Mouse (Mus musculus) bone marrow, adult 2 months (tissue): ENCODE measurements at regions not wholly inside any gene's neighbourhood (a gene's known extent, or its start where the extent isn't known, plus 50 kb on each side); places are given as distances from the start of the nearest gene placed in this dataset.

Experiments
- H3K27ac ChIP-seq: fragments of 200-500 bp; 2 replicates; pipeline ENCODE4 v1.5.1; 2012; ENCODE audit warnings: low read depth, mild to moderate bottlenecking, control low read depth, inconsistent platforms, low read length; ENCODE audit not compliant: control insufficient read depth, poor library complexity, insufficient read depth
- H3K4me1 ChIP-seq: fragments of 200-500 bp; 2 replicates; pipeline ENCODE4 v1.6.1; 2011; ENCODE audit warnings: low read length; ENCODE audit not compliant: control insufficient read depth, insufficient read depth
- H3K4me3 ChIP-seq: fragments of 200-500 bp; replicated peaks from 2 replicates; pipeline ENCODE3; 2011; ENCODE audit warnings: mild to moderate bottlenecking, low read depth, low read length, control low read depth; ENCODE audit not compliant: control insufficient read depth
- CTCF ChIP-seq: fragments of 200-500 bp; IDR thresholded peaks from 2 replicates; pipeline ENCODE4 v1.5.1; 2011; ENCODE audit warnings: low read length, control low read depth; ENCODE audit not compliant: control insufficient read depth, insufficient read depth
- POLR2A ChIP-seq: fragments of 200-500 bp; IDR thresholded peaks from 2 replicates; pipeline ENCODE4 v1.6.1; 2011; ENCODE audit warnings: low read depth, mild to moderate bottlenecking, control low read depth, low read length, borderline replicate concordance; ENCODE audit not compliant: control insufficient read depth
- WGBS: fragments of 180-500 bp; shearing (Covaris S2); methylation state at CpG from one replicate; pipeline ENCODE4 v1.1.7; 2018; 5-methylcytosine and 5-hydroxymethylcytosine counted together

DNA sequence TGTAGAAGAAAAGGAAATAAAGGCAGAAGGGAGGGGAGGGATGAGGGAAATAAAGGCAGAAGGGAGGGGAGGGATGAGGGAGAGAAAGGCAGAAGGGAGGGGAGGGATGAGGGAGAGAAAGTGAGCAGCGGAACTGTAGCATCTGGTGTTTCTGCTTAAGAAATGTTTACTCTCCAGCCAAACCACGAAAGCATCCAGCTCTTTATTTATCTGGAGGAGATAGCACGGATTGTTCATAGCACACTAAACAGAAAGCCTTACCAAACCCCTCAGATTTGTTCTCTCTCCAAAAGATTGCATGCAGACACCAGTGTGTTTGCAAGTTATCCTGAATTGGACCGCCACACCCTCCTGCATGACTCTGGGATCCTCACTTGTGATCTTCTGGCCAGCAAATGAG, 168.4 kb upstream of the Cxcl12 start:
- H3K4me1 ChIP-seq: no peaks in the 10 kb centered on the region
- no peak overlapping the region for H3K4me3 ChIP-seq
- no peak overlapping the region for H3K27ac ChIP-seq
- no peak for TF ChIP-seq POLR2A
- TF ChIP-seq CTCF: no peak
- WGBS: 66% methylated on average over 4 of the region's 4 CpGs

GRCm38 (mm10) chr6:117000951-117001725, 167.2 kb upstream of the Cxcl12 start:
- H3K4me3 ChIP-seq: no peak overlapping the region
- WGBS: 65% methylated on average over 7 of the region's 7 CpGs
- no peak overlapping the region for H3K27ac ChIP-seq
- no peaks in the 10 kb centered on the region for H3K4me1 ChIP-seq
- TF ChIP-seq CTCF: no peak
- TF ChIP-seq POLR2A: no peak

DNA sequence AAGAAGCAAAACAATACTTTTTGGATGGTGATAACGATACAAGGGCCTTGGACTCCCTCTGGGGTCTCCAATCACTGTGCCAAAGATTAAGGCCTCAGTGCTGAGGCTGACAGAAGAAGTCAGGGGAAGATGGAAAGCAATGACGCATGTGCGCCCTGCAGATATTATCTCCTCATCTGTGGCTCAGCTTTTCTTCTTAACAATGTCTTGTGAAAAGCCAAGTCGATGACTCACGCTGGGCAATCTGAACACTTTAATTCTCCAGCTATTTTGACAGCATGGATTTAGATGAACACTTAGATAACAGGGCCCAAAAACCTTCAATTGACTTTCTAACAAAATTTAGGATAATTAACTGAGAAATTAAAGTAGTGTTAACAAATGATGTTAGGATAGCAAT, 155.7 kb upstream of the Cxcl12 start:
- H3K4me3 ChIP-seq: no peak overlapping the region
- no peak for TF ChIP-seq POLR2A
- TF ChIP-seq CTCF: no peak
- no peaks in the 10 kb centered on the region for H3K4me1 ChIP-seq
- no peak overlapping the region for H3K27ac ChIP-seq
- WGBS: 78% methylated on average over 5 of the region's 5 CpGs

DNA sequence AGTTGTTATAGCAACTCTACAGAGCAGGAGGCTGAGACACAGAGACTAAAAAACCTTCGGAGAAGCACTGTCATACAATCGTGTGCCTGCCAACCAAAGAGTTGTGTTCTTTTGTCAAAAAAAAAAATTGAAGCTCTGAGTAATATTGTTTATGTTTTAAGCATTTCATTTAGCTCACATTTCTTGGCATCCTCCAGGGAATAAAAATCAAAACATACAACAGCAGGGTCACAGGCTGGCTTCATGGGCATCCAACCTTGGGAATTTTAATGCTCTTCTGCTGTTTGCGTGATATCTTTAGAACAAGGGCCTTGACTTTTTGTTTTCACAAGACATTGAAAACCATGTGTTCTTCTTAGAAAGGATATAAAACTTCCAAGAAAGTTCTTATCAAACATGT, 152.9 kb upstream of the Cxcl12 start:
- Histone ChIP-seq H3K27ac (no peak overlapping the region), H3K4me1 (no peaks in the 10 kb centered on the region), H3K4me3 (no peak overlapping the region)
- no peak for TF ChIP-seq CTCF
- no peak for TF ChIP-seq POLR2A
- WGBS: 85% methylated on average over 3 of the region's 3 CpGs

DNA sequence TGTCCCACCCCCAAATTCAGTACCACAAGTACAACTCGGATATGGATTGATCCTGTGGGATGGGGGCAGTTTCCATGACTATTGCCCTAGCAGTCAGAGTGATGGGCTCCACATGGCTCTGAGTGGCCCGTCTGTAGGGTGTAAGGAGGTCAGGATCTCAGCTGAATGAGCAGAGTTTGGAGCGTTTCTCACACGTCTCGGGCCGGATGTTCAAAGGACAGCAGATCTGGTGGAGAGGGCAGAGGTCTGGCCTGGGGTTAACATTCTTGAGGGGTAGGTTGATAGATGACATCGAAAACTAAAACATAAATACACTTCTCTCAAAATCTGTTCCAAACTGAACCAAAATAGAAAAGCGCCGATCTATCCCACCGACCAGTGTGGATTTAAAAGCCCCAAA, 146.5 kb upstream of the Cxcl12 start:
- WGBS: 78% methylated on average over 10 of the region's 10 CpGs
- H3K27ac ChIP-seq: no peak overlapping the region
- no peak overlapping the region for H3K4me3 ChIP-seq
- no peaks in the 10 kb centered on the region for H3K4me1 ChIP-seq
- TF ChIP-seq CTCF (no peak), POLR2A (no peak)

DNA sequence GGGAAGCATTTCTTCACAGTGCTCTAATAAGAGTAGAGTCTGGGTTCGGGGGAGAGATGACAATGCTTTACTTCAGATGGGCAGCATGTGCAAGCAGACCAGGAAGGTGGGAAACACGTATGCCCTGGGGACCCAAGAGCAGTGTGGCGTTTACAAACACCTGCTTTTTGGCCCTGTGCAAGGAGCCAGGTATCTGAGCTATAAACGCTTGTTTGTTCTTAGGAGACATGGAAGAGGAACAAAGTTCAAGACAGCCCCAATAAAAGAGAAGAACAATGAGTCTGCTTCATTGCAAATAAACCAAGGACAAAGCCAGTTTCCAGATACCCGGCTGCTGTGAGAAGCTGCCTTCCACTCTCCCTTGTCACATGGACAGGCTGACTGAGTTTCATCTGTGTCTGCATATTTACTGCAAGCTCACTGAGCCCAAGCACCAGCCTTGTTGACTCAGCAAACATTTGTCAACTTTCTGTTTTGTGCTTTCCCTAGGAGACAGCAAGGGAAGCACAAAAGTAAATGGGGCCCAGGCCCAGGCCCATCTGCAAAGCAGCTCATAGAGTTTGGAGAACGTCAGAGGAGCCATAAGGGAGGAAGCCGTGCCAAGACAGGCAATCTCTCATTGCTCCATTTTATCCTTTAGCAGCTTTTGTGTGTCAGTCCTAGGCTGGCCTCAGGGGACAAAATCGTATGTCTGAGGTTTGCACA, 136.1 kb upstream of the Cxcl12 start:
- H3K4me3 ChIP-seq: no peak overlapping the region
- WGBS: 65% methylated on average over 8 of the region's 8 CpGs
- TF ChIP-seq POLR2A: no peak
- no peak for TF ChIP-seq CTCF
- no peak overlapping the region for H3K27ac ChIP-seq
- H3K4me1 ChIP-seq: no peaks in the 10 kb centered on the region

GRCm38 (mm10) chr6:117043744-117044143, 124.6 kb upstream of the Cxcl12 start:
- no peaks in the 10 kb centered on the region for H3K4me1 ChIP-seq
- 45% methylated on average over 2 of the region's 2 CpGs for WGBS
- TF ChIP-seq CTCF (no peak), POLR2A (no peak)

DNA sequence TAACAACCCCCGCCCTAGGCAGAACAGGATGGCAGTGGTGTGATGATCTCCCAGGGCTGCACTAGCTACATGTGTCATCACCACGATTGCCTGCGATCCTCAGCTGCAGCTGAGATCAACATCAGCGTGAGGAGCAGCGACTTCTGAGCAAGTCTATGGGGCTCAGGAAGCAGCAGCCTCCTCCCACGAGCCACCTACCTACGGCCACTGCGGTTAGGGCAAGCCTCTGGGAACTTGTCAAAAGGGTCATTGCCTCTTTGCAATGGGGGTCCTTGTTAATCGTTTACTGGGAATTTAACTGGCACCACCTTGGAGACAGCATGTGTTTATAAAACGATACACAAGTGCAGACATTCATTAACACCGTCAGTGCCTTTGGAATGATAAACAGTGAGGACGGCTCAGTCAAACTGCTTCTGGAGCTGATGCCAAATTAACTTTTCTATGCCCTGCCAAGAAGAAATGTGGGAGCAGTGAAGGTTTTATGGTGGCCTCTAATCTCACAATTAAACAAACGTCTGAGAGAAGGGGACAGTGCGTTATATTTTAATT, 118.8 kb upstream of the Cxcl12 start:
- 53% methylated on average over 14 of the region's 14 CpGs for WGBS
- no peak for TF ChIP-seq POLR2A
- Histone ChIP-seq H3K4me1 (no peaks in the 10 kb centered on the region), H3K4me3 (no peak overlapping the region), H3K27ac (no peak overlapping the region)

More at GRCm38 (mm10) chr6:117043744-117044143, 124.6 kb upstream of the Cxcl12 start:
- H3K4me3 ChIP-seq: no peak overlapping the region
- H3K27ac ChIP-seq: no peak overlapping the region

DNA sequence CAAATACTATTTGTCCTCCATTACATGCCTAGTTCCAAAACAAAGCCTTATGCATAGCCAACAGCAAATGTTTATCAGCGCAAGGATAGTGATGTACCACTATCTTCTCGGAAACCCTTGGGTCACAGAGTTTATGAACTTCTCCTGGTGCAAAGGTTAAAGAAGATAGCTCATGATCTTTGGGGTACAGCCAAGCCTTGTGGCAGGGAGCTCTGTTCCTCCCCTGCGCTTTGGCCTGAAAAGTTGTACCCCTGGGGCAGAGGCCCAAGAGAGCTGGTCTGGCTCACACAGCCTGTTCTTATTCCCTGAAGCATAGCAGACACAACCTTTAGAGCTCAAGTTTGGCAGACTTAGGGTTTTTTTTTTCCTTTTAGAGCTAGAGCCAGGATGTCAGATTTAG, 107.6 kb upstream of the Cxcl12 start:
- WGBS: 80% methylated on average over 3 of the region's 3 CpGs
- Histone ChIP-seq H3K4me1 (no peaks in the 10 kb centered on the region), H3K27ac (no peak overlapping the region), H3K4me3 (no peak overlapping the region)
- TF ChIP-seq CTCF (no peak), POLR2A (no peak)
